Mouse (Mus musculus) hindbrain, embryonic 11.5 days (tissue): Measurements from ENCODE around the gene Pth. TPM values are rescaled to one million over a fixed set of nuclear protein-coding genes. Genes with fewer than 3 reads are reported as not detected.
A peak's percentile ranks its signal among the peaks of the same experiment; 100 is the strongest.

Source experiments
- ATAC-seq: fragments of 200-750 bp; cut with Nextera tagmentation; 2 replicates; pipeline ENCODE4 v1.8.0; 2017; ENCODE audit warnings: mild to moderate bottlenecking, moderate TSS enrichment, moderate library complexity; ENCODE audit not compliant: low FRiP score
- DNase-seq: peaks from one replicate; pipeline ENCODE4 v3.0.0-alpha.2; 2015; ENCODE audit warnings: low spot score
- H3K27ac ChIP-seq: fragments of 300-500 bp; sonication (generic); 2 replicates; pipeline ENCODE4 v1.5.1; 2014; ENCODE audit warnings: mild to moderate bottlenecking, low read depth, low read length
- H3K27me3 ChIP-seq: fragments of 300-500 bp; sonication (generic); 2 replicates; pipeline ENCODE4 v1.6.1; 2014; ENCODE audit warnings: mild to moderate bottlenecking, low read length, moderate library complexity, mixed read lengths; ENCODE audit not compliant: control insufficient read depth, insufficient read depth
- H3K36me3 ChIP-seq: fragments of 300-500 bp; sonication (generic); 2 replicates; pipeline ENCODE4 v1.6.1; 2014; ENCODE audit warnings: mild to moderate bottlenecking, low read length, moderate library complexity, mixed read lengths; ENCODE audit not compliant: control insufficient read depth, insufficient read depth
- H3K4me1 ChIP-seq: fragments of 300-500 bp; sonication (generic); replicated peaks from 2 replicates; pipeline ENCODE4 v1.6.1; 2014; ENCODE audit warnings: low read length, mixed read lengths; ENCODE audit not compliant: control insufficient read depth, insufficient read depth
- H3K4me2 ChIP-seq: fragments of 300-500 bp; sonication (generic); replicated peaks from 2 replicates; pipeline ENCODE4 v1.6.1; 2014; ENCODE audit warnings: mild to moderate bottlenecking, low read depth, low read length
- H3K4me3 ChIP-seq: fragments of 300-500 bp; sonication (generic); 2 replicates; pipeline ENCODE4 v1.5.1; 2014; ENCODE audit warnings: low read depth, low read length
- H3K9ac ChIP-seq: fragments of 300-500 bp; sonication (generic); 2 replicates; pipeline ENCODE4 v1.6.1; 2014; ENCODE audit warnings: low read depth, low read length
- H3K9me3 ChIP-seq: fragments of 300-500 bp; sonication (generic); 2 replicates; pipeline ENCODE4 v1.6.1; 2016; ENCODE audit warnings: low read length; ENCODE audit not compliant: control insufficient read depth
- WGBS: fragments of 180-500 bp; shearing (Covaris S2); extraction: QIAGEN DNeasy Blood & Tissue Kit; methylation state at CpG from one replicate; pipeline ENCODE4 v1.1.7; 2014; 5-methylcytosine and 5-hydroxymethylcytosine counted together
- polyA plus RNA-seq: library from polyadenylated mRNA; unstranded; fragments of >200 nt; fragmentation: Nextera tagmentation; extraction: Ambion mirVana; gene quantifications from 2 replicates; pipeline ENCODE4 v1.2.1, GENCODE M21; 2014

Gene Pth
- polyA plus RNA-seq, 1 experiment from 2014 or later: 0.51 TPM

- Histone ChIP-seq H3K4me1 (no peaks in the 10 kb centered on the region), H3K27me3 (no peaks in the 10 kb centered on the region), H3K9ac (no peak overlapping the region), H3K4me3 (no peak overlapping the region), H3K9me3 (no peaks in the 10 kb centered on the region), H3K4me2 (no peak overlapping the region), H3K27ac (no peak overlapping the region), H3K36me3 (no peaks in the 10 kb centered on the region)
- WGBS: 61% methylated on average over 5 of the region's 5 CpGs
- peak; percentile 1 for DNase-seq
- ATAC-seq: no peak
Measured at GRCm38 (mm10) chr7:113408712-113409111, 20.3 kb upstream of the Pth start.

GRCm38 (mm10) chr7:113398083-113398482 is 9.7 kb upstream of the Pth start:
- ATAC-seq (no peak), DNase-seq (no peak)
- H3K36me3 ChIP-seq: no peaks in the 10 kb centered on the region
- H3K4me3 ChIP-seq: no peak overlapping the region
- no peak overlapping the region for H3K4me2 ChIP-seq
- H3K27me3 ChIP-seq: no peaks in the 10 kb centered on the region
- no peak overlapping the region for H3K9ac ChIP-seq
- no peak overlapping the region for H3K27ac ChIP-seq
- H3K4me1 ChIP-seq: no peaks in the 10 kb centered on the region
- H3K9me3 ChIP-seq: no peaks in the 10 kb centered on the region

DNA sequence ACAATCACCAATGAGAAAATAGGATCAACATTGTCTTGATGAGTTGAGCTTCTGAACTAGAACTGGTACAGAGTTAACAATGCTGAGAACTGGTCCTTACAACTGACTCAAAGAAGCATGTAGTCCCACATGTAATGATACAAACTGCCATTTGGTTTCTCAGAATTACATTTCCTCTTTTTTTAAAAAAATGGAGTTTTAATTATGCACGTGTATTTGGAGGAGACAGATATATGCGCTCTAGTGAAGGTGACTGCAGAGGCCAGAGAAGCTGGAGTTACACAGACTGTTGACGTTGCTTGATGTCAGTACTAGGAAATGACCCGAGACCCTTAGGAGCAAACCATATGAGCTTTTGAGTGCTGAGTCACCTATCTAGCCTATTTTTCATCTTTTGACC is 8.3 kb upstream of the Pth start:
- no peak overlapping the region for H3K27ac ChIP-seq
- H3K4me2 ChIP-seq: no peak overlapping the region
- 86% methylated on average over 4 of the region's 4 CpGs for WGBS
- DNase-seq (no peak), ATAC-seq (no peak)
- no peaks in the 10 kb centered on the region for H3K36me3 ChIP-seq
- H3K4me3 ChIP-seq: no peak overlapping the region
- no peaks in the 10 kb centered on the region for H3K9me3 ChIP-seq
- H3K4me1 ChIP-seq: no peaks in the 10 kb centered on the region
- no peak overlapping the region for H3K9ac ChIP-seq
- no peaks in the 10 kb centered on the region for H3K27me3 ChIP-seq

GRCm38 (mm10) chr7:113391619-113392018 is 3.2 kb upstream of the Pth start:
- DNase-seq (no peak), ATAC-seq (no peak)
- no peaks in the 10 kb centered on the region for H3K27me3 ChIP-seq
- H3K9me3 ChIP-seq: no peaks in the 10 kb centered on the region
- no peak overlapping the region for H3K4me3 ChIP-seq
- no peak overlapping the region for H3K9ac ChIP-seq
- no peak overlapping the region for H3K27ac ChIP-seq
- WGBS: 92% methylated on average over 2 of the region's 2 CpGs
- no peak overlapping the region for H3K4me2 ChIP-seq
- no peaks in the 10 kb centered on the region for H3K4me1 ChIP-seq
- no peaks in the 10 kb centered on the region for H3K36me3 ChIP-seq

DNA sequence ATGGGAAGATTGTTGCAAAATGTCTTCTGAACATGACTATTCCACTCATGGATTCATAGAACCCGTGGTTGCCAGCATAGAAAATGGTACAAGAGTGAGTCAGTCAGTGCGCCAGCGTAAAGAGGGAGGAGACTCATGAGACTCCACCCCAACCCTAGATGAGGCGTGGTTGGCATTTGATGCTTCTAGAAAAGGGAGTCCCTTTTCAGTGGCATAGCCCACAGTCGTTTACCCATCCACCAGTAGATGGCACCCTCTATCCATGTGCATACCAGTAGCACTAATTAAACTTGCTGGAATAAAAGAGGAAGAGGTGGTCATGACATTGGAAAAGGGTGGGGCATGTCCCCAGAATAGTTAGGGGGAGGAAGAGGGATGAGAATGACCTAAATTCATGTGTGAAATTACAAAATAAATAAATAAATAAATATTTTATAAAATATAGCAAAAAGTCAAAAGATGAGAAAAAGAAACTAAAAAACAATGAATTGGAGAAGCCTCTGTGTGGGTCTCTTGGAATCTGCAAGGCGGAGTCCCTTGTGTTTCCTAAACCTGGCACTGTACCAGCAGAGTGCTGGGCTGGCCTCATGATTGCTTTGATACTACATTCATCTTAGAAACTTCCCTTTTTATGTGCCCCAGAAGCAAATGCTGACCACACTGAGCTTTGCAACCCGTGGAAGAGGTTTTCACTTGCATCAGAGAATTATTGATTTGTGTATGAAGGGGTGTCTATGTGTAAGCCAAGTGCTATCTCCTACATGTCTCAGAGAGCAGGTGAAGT is 10.3 kb downstream of the Pth start:
- Histone ChIP-seq H3K27me3 (no peaks in the 10 kb centered on the region), H3K9ac (no peak overlapping the region), H3K4me1 (no peaks in the 10 kb centered on the region), H3K4me2 (no peak overlapping the region), H3K36me3 (no peaks in the 10 kb centered on the region), H3K9me3 (no peaks in the 10 kb centered on the region), H3K27ac (no peak overlapping the region), H3K4me3 (no peak overlapping the region)
- DNase-seq (peak; percentile 85), ATAC-seq (peak; percentile 68)
- 33% methylated on average over 7 of the region's 7 CpGs for WGBS

- ATAC-seq (no peak), DNase-seq (no peak)
- Histone ChIP-seq H3K4me2 (no peak overlapping the region), H3K4me1 (peaks cover 2% of the 10 kb centered on the region; the same call in 1 of the 2 replicates), H3K27me3 (no peaks in the 10 kb centered on the region), H3K27ac (no peak overlapping the region), H3K9me3 (no peaks in the 10 kb centered on the region), H3K36me3 (no peaks in the 10 kb centered on the region), H3K9ac (no peak overlapping the region), H3K4me3 (no peak overlapping the region)
- 85% methylated on average over 1 of the region's 1 CpGs for WGBS
Measured at GRCm38 (mm10) chr7:113372682-113373081, 15.7 kb downstream of the Pth start.

GRCm38 (mm10) chr7:113369620-113370340 is 18.6 kb downstream of the Pth start:
- H3K4me2 ChIP-seq: peak overlapping the region; percentile 84
- H3K4me1 ChIP-seq: peaks cover 2% of the 10 kb centered on the region; the same call in 1 of the 2 replicates
- peak overlapping the region; percentile 80 for H3K27ac ChIP-seq
- peak overlapping the region; percentile 89 for H3K9ac ChIP-seq
- peak overlapping the region; percentile 94 for H3K4me3 ChIP-seq
- DNase-seq: peak; percentile 72
- under 1% methylated on average over 44 of the region's 44 CpGs for WGBS
- no peaks in the 10 kb centered on the region for H3K27me3 ChIP-seq
- H3K9me3 ChIP-seq: no peaks in the 10 kb centered on the region
- no peaks in the 10 kb centered on the region for H3K36me3 ChIP-seq
- peak; percentile 73 for ATAC-seq

DNA sequence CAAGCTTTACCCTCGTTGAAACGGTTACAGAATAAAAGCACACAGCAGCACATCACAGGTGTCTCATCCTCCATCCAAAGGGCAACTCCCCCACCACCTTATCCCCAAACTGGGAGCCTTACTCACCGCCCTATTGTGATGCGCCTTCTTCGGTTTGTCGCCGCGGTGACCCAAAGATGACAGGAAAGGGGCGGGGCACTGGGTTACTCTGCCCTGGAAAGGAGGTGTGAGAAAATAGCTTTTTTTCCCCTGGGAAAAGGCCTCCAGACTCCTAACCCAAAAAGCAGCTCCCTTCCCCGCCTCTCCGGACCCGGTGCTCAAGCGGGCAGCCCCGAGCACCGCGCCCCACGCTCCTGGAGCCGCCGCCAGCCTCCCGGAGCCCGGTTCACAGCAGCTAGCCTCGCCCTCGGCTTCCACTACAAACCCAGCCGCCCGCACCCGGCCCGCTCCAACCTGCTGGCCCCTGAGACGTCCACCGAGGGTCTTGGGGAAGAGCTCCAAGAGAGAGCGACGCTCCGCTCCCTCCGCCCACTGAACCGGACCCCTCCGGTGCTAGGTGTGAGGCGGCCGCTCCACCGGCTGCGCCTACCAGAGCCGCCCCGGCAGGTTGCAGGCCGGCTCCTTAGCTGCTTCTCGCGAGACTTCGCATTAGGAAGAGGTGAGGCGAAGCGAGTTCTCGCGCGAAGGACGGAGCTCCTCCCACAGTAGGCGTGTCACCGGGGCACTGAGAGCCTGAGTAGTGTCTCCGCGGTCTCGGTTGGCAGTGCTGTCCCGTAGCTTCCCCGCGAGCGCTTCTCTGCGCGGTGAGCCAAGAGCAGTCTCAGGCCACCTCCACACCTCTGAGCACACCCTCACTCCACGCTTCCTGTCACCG is 19.4 kb downstream of the Pth start, which contains the start of gene Btbd10:
Gene Btbd10, minus strand, starts transcription at position 647 of the 874 bp plus-strand sequence.
- ATAC-seq: peak; percentile 99
- no peaks in the 10 kb centered on the region for H3K27me3 ChIP-seq
- DNase-seq: peak; percentile 97
- WGBS: under 1% methylated on average over 61 of the region's 64 CpGs
- H3K4me1 ChIP-seq: peaks cover 2% of the 10 kb centered on the region; the same call in 1 of the 2 replicates
- peak within 1 kb of the TSS; percentile 94 for H3K4me3 ChIP-seq
- no peaks in the 10 kb centered on the region for H3K9me3 ChIP-seq
- H3K36me3 ChIP-seq: no peaks in the 10 kb centered on the region
- peak within 1 kb of the TSS; percentile 84 for H3K4me2 ChIP-seq
- peak within 1 kb of the TSS; percentile 89 for H3K9ac ChIP-seq
- H3K27ac ChIP-seq: peak within 1 kb of the TSS; percentile 86
